Mouse (Mus musculus): ENCODE results near the gene Styxl1. TPM values are rescaled to one million over a fixed set of nuclear protein-coding genes. Genes with fewer than 3 reads are reported as not detected.

Styxl1 gene
- total RNA-seq (2015; ENCODE audit: low replicate concordance) (not detected in 2 replicates), total RNA-seq (2017; ENCODE audit: low replicate concordance) (not detected in 2 replicates)

DNA sequence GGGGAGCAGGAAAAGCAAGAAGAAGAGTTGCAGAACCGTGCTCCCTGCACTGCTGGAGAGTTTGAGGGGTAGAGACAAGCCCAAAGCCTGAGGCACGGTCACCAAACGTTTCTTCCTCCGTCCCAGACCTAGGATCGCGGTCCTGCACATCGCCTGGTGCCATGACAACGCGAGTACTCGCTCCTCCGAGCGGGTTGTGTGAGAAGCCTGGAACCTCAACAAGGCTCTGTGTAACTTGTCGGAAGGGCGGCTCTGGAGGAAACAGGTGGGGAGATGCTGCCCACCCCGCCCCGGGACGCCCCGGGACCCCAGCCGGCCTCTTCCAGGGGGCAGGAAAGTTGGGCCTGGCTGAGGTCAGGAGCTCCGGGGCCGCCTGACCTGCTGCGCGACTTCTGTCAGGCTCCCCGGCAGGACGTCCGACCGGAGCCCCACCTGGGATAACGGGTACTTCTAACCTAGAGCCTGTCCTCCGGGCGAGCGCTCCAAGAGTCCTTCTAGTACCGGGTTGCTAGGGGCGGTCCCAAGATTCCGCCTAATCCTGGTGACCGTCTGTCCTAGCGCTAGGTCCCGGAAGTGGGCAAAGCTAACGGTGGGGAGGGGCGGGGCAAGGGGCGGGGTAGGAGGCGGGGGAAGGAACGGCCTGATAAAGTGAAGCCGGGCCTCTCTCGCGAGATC lies at the start of gene Styxl1:
Gene Styxl1 (minus strand): TSS at position 590 of the 675 bp plus-strand sequence.
- peak; percentile 11; the same call in 1 of the 2 replicates for ATAC-seq (replicated peaks; ENCODE audit: low FRiP score, poor library complexity, severe bottlenecking)

DNA sequence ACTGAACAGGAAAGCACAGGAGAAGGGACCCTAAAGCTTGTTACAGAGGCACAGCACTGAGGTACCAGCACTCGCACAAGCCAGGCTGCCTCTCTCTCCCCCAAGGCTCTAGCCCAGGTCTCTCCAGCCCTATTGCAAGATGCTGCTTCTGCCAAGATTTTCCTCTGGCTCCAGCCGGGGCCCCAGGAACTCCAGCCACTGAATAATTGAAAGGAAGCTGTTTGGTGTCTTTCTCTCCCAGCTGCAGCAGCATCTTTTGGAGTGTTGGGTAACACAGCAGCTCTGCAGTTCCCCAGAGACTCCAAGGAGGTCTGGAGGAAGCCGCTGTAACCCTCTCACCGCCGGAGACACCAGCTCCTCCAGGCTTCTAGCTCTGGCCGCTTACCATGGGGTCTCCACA lies 48.0 kb upstream of the Styxl1 start:
- no peak for ATAC-seq (replicated peaks; ENCODE audit: low FRiP score, poor library complexity, severe bottlenecking)

DNA sequence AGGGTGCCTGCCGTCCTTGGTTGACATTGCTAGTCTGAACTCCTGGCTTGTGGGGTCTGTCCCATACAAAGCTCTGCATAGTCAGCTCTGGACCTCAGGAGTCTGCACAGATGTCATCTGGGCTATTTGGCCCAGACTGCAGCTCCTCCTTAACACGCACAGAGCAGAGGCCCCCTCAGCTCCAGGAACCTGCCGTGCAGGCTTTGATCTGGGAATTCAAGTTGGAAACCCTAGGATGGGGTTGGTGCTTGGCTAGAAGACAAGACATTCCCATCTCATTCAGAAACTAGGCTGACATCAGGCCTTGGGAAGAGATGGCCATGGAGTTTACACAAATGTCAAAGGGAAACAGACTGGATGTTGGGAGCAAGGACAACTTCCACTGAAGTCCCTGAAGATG lies 46.3 kb upstream of the Styxl1 start:
- ATAC-seq (replicated peaks; ENCODE audit: low FRiP score, poor library complexity, severe bottlenecking) = no peak

DNA sequence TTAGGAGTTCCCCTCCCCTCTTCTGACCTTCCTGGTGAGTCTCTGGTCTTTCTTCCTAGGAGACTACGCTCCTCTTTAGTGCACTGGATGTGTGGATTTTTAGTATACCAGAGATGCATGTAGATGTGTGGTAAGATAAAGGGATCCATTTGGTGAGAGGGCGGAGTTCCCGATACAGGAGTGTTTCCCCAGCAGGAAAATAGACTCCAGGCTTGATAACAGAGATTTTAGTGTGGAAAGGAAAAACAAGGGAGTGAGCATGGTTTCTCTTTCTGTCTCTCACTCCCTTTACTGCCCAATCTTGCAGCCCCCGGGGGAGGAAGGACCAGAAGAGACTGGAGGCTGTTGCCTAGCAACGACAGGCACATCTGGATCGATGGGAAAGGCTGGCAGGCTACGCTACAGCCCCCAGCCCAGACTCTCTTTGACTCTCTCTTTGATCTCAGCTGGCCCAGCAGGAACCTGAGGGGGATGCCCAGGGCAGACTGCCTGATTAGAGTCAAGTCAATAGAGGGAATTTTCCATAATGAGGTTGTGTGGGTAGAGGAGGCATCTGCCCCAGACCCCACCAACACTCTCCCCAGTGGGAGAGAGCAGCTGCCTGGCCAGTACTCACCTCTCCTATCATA lies 44.2 kb upstream of the Styxl1 start:
- ATAC-seq (replicated peaks; ENCODE audit: low FRiP score, poor library complexity, severe bottlenecking) = no peak

DNA sequence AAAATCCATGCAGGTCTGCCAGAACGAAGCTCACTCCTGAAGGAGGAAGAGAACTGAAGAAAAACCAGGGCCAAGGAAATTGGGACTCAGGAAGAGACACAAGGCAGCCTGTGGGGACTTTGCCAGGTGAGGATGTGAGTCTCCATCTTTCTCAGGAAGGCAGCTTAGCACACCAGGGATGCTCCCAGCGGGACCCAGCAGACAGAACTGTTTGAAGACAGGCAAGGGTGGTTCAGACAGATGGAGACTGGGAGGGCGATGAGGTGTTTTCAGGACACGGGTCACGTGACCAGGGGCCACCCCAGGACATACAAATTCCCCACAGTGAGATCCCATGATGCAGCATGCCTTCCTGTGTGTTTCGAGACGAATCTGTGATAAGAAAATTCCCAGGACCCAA lies 40.3 kb upstream of the Styxl1 start:
- 0 out of 2 replicates have a peak, but pooled peaks have one; percentile 25 for ATAC-seq (replicated peaks; ENCODE audit: low FRiP score, poor library complexity, severe bottlenecking)

DNA sequence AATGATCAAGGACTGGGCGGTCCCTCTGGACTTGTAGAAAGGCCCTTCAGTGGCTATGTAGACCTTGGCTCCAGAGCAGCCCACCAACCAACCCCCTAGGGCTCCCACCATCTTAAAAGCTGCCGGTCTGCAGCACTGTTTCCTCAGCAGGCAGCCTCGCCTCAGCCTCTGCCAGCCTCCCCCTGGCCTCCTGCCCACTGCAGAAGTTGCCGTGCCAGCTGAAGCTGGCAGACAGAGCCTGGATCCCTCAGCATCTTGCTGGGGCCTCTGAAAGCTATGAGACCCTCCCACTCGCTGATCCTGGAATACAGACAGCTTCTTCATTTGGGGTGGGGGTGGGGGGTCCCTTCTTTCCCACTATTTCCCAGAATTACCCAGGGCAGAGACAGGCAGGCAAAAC lies 34.8 kb upstream of the Styxl1 start:
- no peak for ATAC-seq (replicated peaks; ENCODE audit: low FRiP score, poor library complexity, severe bottlenecking)

DNA sequence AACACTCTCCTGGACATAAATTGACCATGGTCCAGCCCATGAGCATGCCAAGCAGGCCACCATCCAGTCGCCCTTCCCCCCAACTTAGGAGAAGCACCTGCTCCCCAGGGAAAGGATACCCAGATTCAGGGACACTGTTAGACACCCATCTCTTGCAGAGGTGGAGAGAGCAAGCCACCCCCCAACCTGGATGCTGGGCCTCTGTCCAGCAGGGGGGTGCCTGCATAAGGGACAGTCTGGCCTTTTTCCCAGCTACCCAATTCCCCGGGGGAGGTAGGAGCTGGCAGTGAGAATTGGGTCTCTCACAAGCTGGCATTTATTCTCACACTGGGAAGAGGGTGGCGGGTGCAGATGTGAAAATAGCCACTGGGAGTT lies 29.1 kb upstream of the Styxl1 start:
- no peak for ATAC-seq (replicated peaks; ENCODE audit: low FRiP score, poor library complexity, severe bottlenecking)

DNA sequence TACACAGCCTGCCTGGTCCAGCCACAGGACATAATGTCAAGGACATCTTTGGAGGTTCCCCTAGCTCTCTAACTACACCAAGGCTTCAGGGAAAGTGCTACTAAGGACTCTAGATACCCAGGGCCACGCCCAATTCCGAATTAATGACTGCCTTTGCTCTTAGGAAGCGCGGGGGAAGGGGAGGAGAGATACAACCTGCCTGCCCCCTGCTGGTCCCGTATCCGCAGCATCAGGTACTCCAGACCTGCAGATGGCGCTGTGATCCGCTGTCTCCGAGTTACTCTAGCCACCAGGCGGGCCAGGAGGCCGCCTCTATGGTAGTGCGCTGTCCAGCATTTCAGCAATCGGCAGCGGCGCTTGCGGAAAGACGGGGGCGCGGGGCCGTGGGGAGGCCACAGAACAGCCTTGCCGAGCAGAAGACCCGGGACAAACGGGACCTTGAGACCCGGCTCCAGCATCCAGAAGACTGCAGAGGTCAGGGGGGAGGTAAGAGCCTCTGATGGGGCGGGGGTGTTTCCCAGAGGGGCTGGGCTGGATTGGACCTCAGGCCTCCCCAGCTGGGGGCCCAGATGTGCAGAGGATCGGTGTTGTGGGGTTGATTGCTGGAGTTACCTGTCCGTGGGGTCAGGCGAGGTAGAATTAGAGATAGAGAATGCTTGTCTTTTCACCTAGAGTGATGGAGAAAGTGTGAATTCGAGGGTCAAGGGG lies 28.5 kb upstream of the Styxl1 start, which contains the start of gene Srrm3:
Gene Srrm3 (plus strand): TSS at position 336 of the 708 bp plus-strand sequence.
- peak; percentile 71 for ATAC-seq (replicated peaks; ENCODE audit: low FRiP score, poor library complexity, severe bottlenecking)

DNA sequence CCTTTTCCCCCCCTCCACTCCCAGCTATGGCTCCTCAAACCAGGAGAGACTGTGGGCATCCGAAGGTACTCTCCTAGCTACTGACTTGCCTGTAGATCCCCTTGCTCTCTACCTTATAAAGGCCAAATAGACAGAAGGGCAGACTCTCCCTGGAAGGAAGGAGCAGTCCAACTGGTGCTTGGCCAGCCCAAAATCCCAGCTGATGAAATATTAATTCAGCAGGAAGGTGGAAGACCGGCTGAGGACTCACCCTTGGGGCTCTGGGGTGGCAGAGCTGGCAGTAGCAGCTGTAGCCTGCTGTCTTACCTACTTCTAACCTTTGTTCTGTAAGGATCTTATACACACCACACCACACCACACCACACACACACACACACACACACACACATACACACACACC lies 26.6 kb upstream of the Styxl1 start:
- no peak for ATAC-seq (replicated peaks; ENCODE audit: low FRiP score, poor library complexity, severe bottlenecking)

DNA sequence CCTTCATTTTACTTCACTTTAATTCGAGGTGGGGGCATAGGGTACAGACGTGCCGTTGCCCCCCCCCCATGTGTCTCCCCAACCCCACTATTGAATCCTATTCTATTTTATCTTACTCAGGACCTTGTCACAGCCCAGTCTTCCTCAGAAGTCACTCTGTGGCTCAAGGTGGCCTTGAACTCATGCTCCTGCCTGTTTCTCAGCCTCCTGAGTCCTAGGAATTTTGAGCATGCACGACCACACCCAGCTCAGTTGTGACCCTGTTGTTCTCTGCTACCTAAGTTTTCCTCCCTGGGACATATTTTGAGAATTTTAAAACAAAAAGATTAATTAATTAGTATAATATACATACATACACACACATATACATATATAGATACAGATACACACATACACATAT lies 25.5 kb upstream of the Styxl1 start:
- no peak for ATAC-seq (replicated peaks; ENCODE audit: low FRiP score, poor library complexity, severe bottlenecking)

DNA sequence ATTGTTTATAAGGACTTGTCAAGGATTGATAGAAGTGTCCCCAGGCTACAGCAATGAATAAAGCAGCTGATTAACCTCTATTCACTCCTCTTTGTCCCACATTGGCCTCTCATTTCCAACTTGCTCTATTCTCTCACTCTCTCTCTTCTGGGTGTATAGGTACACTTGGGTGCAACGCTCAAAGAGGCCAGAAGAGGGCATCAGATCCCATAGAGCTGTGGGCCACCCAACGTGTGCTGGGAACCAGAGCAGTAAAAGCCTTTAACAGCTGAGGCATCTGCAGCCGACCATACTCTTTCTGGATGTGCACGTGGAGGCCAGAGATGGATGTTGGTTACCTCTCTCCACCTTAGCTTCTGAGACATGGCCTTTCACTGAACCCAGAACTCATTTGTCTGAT lies 24.9 kb upstream of the Styxl1 start:
- ATAC-seq (replicated peaks; ENCODE audit: low FRiP score, poor library complexity, severe bottlenecking) = no peak

DNA sequence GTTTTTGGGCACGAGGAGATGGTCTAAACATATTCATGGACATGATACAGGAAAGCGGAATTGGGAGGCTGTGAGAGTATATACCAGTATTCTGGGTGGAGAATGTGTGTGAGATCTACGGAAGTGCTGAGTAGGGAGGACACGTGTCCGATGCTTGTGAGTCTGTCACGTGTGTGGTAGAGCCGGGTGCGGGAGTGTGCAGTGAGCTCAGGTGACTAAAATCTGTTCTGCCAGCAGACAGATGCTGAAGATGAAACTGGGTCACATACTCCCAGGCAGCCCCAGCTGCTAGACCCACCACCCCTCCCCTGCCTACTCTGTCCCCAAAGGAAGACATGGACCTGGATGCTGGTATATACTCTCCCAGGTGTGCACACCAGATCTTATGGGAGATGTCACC lies 24.5 kb upstream of the Styxl1 start:
- ATAC-seq (replicated peaks; ENCODE audit: low FRiP score, poor library complexity, severe bottlenecking) = no peak

DNA sequence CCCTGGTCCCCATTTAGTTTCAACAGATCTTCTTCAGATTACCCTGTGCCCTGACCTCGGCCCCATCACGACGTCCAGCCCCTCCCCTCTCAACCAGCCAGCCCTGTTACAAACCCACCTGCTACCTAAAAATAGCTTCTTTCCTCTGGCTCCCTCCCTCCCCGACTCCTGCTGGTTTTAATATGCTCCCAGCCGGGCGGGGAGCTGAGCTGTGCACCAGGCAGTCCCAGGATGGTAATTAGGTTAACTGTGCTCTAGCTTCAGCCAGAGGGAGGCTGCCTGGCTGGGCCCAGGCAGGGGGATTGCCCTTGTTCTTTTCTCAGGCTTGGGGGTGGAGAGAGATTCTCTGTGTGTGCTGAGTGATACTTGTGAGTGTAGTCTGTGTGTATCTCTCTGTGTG lies 22.7 kb upstream of the Styxl1 start:
- no peak for ATAC-seq (replicated peaks; ENCODE audit: low FRiP score, poor library complexity, severe bottlenecking)

DNA sequence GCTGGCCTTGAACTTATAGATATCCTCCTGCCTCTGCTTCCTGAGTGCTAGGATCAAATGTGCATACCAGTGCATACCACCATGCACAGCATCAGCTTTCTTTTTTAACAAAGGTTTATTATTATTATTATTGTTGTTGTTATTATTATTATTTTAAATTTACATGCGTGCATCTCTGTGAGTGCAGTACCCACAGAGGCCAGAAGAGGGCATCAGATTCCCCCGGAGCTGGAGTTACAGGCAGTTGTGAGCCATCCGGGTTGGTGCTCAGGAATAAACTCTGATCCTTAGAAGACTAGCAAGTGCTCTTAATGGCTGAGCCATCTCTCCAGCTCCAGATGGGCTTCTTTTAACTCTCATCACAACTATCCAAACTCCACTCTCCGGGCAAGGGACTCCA lies 21.6 kb upstream of the Styxl1 start:
- no peak for ATAC-seq (replicated peaks; ENCODE audit: low FRiP score, poor library complexity, severe bottlenecking)

DNA sequence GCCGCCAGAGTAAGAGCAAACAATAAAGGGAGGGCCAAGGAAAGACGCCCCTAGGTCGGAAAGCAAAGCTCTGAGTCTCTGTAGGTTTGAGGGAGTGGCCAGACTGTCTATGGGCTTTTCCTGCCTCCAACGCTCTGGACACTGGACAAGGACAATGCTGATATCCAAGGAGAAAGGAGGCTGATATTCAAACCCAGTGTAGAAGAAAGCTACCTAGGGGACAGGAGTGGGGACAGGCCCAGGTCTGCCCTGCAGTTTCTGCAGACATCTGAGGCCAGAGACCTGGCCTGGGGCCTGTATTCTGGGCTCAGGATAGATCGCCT lies 16.6 kb upstream of the Styxl1 start:
- no peak for ATAC-seq (replicated peaks; ENCODE audit: low FRiP score, poor library complexity, severe bottlenecking)

DNA sequence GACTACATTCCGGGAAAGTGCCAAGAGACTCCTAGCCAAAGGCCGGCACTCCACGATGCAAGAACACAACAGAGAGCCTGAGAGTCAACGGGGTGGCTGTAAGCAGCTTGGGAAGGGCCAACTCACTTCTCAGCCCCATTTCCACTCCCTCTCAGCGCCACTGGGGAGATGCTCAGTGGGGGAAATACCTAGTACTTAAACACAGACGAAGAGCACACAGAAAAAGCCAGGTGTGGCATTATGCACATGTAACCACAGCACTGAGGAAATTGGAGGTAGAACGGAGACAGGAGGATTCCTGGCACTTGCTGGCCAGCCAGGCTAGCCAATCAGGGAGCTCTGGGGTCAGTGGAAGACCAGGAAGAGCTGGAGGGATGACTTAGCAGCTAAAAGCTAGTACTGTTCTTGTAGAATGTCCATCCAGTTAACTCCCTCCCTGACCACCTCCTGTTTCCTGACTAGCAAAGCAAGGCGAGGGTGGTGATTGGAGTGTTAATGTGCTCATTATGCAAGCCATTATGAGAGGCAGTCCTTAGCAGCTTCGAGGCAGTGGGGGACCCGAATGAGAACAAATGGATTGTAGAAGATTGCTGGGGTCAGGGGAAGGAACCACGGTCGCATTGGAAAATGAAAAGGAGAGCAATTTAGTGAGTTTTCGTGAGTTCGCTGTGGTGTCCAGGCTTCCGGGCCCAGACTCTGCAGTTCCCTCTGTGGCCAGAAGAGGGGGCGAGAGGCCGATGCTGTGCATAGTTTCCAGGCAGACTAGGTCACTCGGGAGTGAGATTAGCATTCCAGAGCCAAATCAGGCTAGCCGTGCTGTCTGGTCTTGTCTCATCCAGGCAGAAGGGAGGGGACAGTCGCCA lies 16.0 kb upstream of the Styxl1 start:
- peak; percentile 91 for ATAC-seq (replicated peaks; ENCODE audit: low FRiP score, poor library complexity, severe bottlenecking)

DNA sequence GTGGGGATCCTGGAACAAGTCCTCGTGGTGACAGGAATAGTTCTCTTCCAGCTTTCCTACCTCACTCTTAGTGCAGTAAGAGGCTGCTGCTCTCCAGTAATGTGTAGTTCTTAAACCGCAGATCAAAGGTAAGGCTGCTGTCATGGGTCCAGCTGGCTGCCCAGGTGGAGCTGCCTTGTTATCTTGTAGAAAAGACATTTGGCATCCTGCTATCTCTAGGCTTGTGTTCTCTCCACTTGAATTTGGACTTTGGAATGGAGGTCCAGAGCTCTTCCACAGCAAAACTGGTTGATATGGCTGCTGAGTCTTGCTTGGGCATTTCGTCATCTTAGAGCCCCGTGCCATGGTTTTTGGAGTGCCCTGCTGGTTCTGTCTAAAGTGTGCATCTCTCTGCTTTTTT lies 4.7 kb upstream of the Styxl1 start:
- no peak for ATAC-seq (replicated peaks; ENCODE audit: low FRiP score, poor library complexity, severe bottlenecking)

DNA sequence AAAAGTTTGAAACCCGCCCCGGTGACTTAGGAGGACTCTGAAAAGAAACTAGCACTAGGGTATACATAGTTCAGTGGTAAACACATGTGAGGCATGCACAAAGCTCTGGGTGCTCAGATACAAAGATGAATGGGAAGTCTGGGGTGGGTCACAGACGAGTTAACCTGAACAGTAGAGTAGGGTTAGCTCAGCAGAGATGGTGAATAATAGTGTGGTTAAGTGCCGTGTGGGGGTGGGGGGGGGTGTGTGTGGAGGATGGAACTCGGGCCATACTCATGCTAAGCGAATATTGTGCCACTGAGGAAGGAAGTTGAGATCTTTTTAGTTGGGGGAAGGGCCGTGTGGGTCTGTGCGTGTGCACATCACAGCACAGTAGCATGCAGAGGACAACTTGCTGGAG lies 2.1 kb upstream of the Styxl1 start:
- no peak for ATAC-seq (replicated peaks; ENCODE audit: low FRiP score, poor library complexity, severe bottlenecking)

DNA sequence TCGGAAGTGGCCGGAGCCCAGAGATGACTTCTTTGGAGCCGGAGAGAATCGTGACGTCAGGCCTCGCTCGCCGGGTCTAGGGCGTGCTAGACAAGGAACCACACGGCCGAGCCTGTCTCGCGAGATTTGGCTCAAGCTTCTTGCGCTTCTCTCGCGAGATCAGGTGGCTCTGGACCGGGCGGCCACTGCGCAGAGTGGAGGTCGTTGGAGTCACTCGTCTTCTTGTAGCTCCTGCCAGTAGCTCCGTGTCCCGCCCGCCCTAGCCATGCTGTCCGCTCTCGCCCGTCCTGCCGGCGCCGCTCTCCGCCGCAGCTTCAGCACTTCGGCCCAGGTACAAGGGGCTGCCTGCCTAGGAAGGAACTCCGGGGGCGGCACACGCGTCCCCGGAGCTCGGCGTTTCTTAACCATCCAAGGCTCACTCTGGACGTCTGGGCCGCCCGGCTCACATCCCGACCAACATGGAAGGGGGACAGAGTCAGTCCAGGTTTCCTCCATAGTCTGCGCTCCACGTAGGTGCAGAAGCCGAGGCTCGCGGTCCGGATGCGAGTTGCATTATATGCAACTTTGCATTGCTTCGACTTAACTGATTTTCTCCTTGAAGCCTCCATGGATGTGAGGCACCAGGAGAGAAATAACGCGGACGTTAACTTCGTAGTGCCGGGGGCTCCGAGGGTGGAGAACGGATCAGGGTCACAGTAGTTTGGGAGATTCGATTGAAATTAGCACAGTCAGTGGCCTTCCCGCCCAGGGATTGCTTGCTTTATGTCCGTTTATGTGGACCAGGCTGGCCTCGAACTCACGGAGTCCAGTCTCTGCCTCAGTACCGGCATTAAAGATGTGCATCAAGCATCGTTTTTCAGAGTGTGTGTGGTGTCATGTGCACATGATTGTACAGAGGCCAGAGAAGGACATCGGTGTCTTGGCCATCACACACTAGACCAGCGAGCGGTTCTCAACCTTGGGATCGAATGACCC lies 573 bp upstream of the Styxl1 start, which contains the start of gene Mdh2:
Gene Mdh2 (plus strand): TSS at position 10 of the 975 bp plus-strand sequence.
- ATAC-seq (replicated peaks; ENCODE audit: low FRiP score, poor library complexity, severe bottlenecking) = peak; percentile 92

All from erythroid progenitor cell, adult 5-6 weeks (primary cell).